Mouse (Mus musculus): ENCODE data around the gene Asb8. TPM values are rescaled to one million over a fixed set of nuclear protein-coding genes. Genes with fewer than 3 reads are reported as not detected.

Gene Asb8
- 40.7 and 40.8 TPM in 2 replicates for polyA plus RNA-seq (2016; fragmentation: Nextera tagmentation; extraction: Ambion mirVana)

- H3K9me3 ChIP-seq = no peaks in the 10 kb centered on the region
- peaks cover 54% of the 10 kb centered on the region for H3K4me1 ChIP-seq
- H3K27ac ChIP-seq = no peak within 1 kb of the TSS
- no peak for DNase-seq (ENCODE audit: extremely low spot score, low spot score)
- no peaks in the 10 kb centered on the region for H3K36me3 ChIP-seq (replicated peaks)
- 82% methylated on average over 5 of the region's 5 CpGs for WGBS
- H3K4me3 ChIP-seq = no peak within 1 kb of the TSS
- H3K27me3 ChIP-seq (ENCODE audit: poor library complexity, severe bottlenecking) = peaks cover 54% of the 10 kb centered on the region
Measured at GRCm38 (mm10) chr15:98165525-98165924, at the start of gene Asb8. TSS of gene Asb8 (minus strand) at chr15:98165625.

GRCm38 (mm10) chr15:98214130-98214529 is 48.7 kb upstream of the Asb8 start:
- Histone ChIP-seq H3K9me3 (no peaks in the 10 kb centered on the region), H3K36me3 (replicated peaks) (no peaks in the 10 kb centered on the region), H3K4me3 (no peak overlapping the region), H3K27ac (no peak overlapping the region), H3K27me3 (ENCODE audit: poor library complexity, severe bottlenecking) (no peaks in the 10 kb centered on the region), H3K4me1 (no peaks in the 10 kb centered on the region)
- DNase-seq (ENCODE audit: extremely low spot score, low spot score) = no peak
- WGBS = 78% methylated on average over 5 of the region's 5 CpGs

- Histone ChIP-seq H3K36me3 (replicated peaks) (no peaks in the 10 kb centered on the region), H3K4me3 (no peak overlapping the region), H3K27me3 (ENCODE audit: poor library complexity, severe bottlenecking) (no peaks in the 10 kb centered on the region), H3K9me3 (no peaks in the 10 kb centered on the region), H3K27ac (no peak overlapping the region), H3K4me1 (no peaks in the 10 kb centered on the region)
- WGBS = 86% methylated on average over 5 of the region's 5 CpGs
- DNase-seq (ENCODE audit: extremely low spot score, low spot score) = no peak
Measured at GRCm38 (mm10) chr15:98213336-98213870, 48.0 kb upstream of the Asb8 start.

GRCm38 (mm10) chr15:98209676-98210075 is 44.3 kb upstream of the Asb8 start:
- H3K9me3 ChIP-seq = no peaks in the 10 kb centered on the region
- no peak overlapping the region for H3K4me3 ChIP-seq
- no peaks in the 10 kb centered on the region for H3K4me1 ChIP-seq
- H3K27ac ChIP-seq = no peak overlapping the region
- DNase-seq (ENCODE audit: extremely low spot score, low spot score) = no peak
- 87% methylated on average over 7 of the region's 7 CpGs for WGBS
- H3K27me3 ChIP-seq (ENCODE audit: poor library complexity, severe bottlenecking) = no peaks in the 10 kb centered on the region
- no peaks in the 10 kb centered on the region for H3K36me3 ChIP-seq (replicated peaks)

GRCm38 (mm10) chr15:98195442-98195841 is 30.0 kb upstream of the Asb8 start, which contains the start of gene Olfr288:
TSS of gene Olfr288 (minus strand) at chr15:98195542.
- no peak for DNase-seq (ENCODE audit: extremely low spot score, low spot score)
- Histone ChIP-seq H3K4me1 (no peaks in the 10 kb centered on the region), H3K9me3 (no peaks in the 10 kb centered on the region), H3K27me3 (ENCODE audit: poor library complexity, severe bottlenecking) (no peaks in the 10 kb centered on the region), H3K27ac (no peak within 1 kb of the TSS), H3K36me3 (replicated peaks) (no peaks in the 10 kb centered on the region), H3K4me3 (no peak within 1 kb of the TSS)
- WGBS = 75% methylated on average over 3 of the region's 3 CpGs

GRCm38 (mm10) chr15:98184456-98184855 is 19.0 kb upstream of the Asb8 start:
- H3K27ac ChIP-seq = no peak overlapping the region
- WGBS = 80% methylated on average over 4 of the region's 4 CpGs
- H3K4me1 ChIP-seq = peaks cover 19% of the 10 kb centered on the region
- peaks cover 11% of the 10 kb centered on the region for H3K27me3 ChIP-seq (ENCODE audit: poor library complexity, severe bottlenecking)
- H3K4me3 ChIP-seq = no peak overlapping the region
- no peak for DNase-seq (ENCODE audit: extremely low spot score, low spot score)
- H3K9me3 ChIP-seq = no peaks in the 10 kb centered on the region
- no peaks in the 10 kb centered on the region for H3K36me3 ChIP-seq (replicated peaks)

- Histone ChIP-seq H3K27ac (no peak overlapping the region), H3K36me3 (replicated peaks) (no peaks in the 10 kb centered on the region), H3K27me3 (ENCODE audit: poor library complexity, severe bottlenecking) (peaks cover 32% of the 10 kb centered on the region), H3K4me1 (peaks cover 19% of the 10 kb centered on the region), H3K4me3 (peak overlapping the region; percentile 61; the same call in 1 of the 2 replicates), H3K9me3 (no peaks in the 10 kb centered on the region)
- 70% methylated on average over 12 of the region's 12 CpGs for WGBS
- DNase-seq (ENCODE audit: extremely low spot score, low spot score) = no peak
Measured at GRCm38 (mm10) chr15:98181856-98182570, 16.6 kb upstream of the Asb8 start.

- Histone ChIP-seq H3K27me3 (ENCODE audit: poor library complexity, severe bottlenecking) (peaks cover 38% of the 10 kb centered on the region), H3K4me3 (peak overlapping the region; percentile 61), H3K27ac (peak overlapping the region; percentile 84), H3K4me1 (peaks cover 19% of the 10 kb centered on the region), H3K9me3 (no peaks in the 10 kb centered on the region), H3K36me3 (replicated peaks) (no peaks in the 10 kb centered on the region)
- 0% methylated on average over 30 of the region's 30 CpGs for WGBS
- peak; percentile 95 for DNase-seq (ENCODE audit: extremely low spot score, low spot score)
Measured at GRCm38 (mm10) chr15:98181132-98181711, 15.8 kb upstream of the Asb8 start.

- Histone ChIP-seq H3K9me3 (no peaks in the 10 kb centered on the region), H3K36me3 (replicated peaks) (no peaks in the 10 kb centered on the region), H3K27me3 (ENCODE audit: poor library complexity, severe bottlenecking) (peaks cover 38% of the 10 kb centered on the region), H3K27ac (peak overlapping the region; percentile 84), H3K4me1 (peaks cover 19% of the 10 kb centered on the region), H3K4me3 (peak overlapping the region; percentile 61)
- 7% methylated on average over 26 of the region's 26 CpGs for WGBS
- no peak for DNase-seq (ENCODE audit: extremely low spot score, low spot score)
Measured at GRCm38 (mm10) chr15:98180567-98181131, 15.2 kb upstream of the Asb8 start.

- no peaks in the 10 kb centered on the region for H3K9me3 ChIP-seq
- 77% methylated on average over 3 of the region's 3 CpGs for WGBS
- no peaks in the 10 kb centered on the region for H3K36me3 ChIP-seq (replicated peaks)
- H3K27ac ChIP-seq = no peak overlapping the region
- no peak overlapping the region for H3K4me3 ChIP-seq
- H3K4me1 ChIP-seq = peaks cover 20% of the 10 kb centered on the region
- DNase-seq (ENCODE audit: extremely low spot score, low spot score) = no peak
- H3K27me3 ChIP-seq (ENCODE audit: poor library complexity, severe bottlenecking) = peaks cover 62% of the 10 kb centered on the region
Measured at GRCm38 (mm10) chr15:98177320-98177719, 11.9 kb upstream of the Asb8 start.

GRCm38 (mm10) chr15:98173821-98174220 is 8.4 kb upstream of the Asb8 start:
- WGBS = 43% methylated on average over 8 of the region's 8 CpGs
- H3K27me3 ChIP-seq (ENCODE audit: poor library complexity, severe bottlenecking) = peaks cover 80% of the 10 kb centered on the region
- no peak overlapping the region for H3K4me3 ChIP-seq
- H3K27ac ChIP-seq = no peak overlapping the region
- no peaks in the 10 kb centered on the region for H3K36me3 ChIP-seq (replicated peaks)
- DNase-seq (ENCODE audit: extremely low spot score, low spot score) = no peak
- no peaks in the 10 kb centered on the region for H3K9me3 ChIP-seq
- H3K4me1 ChIP-seq = peaks cover 22% of the 10 kb centered on the region

GRCm38 (mm10) chr15:98172113-98172512 is 6.7 kb upstream of the Asb8 start:
- 69% methylated on average over 5 of the region's 5 CpGs for WGBS
- H3K36me3 ChIP-seq (replicated peaks) = no peaks in the 10 kb centered on the region
- H3K27ac ChIP-seq = no peak overlapping the region
- peaks cover 81% of the 10 kb centered on the region for H3K27me3 ChIP-seq (ENCODE audit: poor library complexity, severe bottlenecking)
- H3K9me3 ChIP-seq = no peaks in the 10 kb centered on the region
- no peak for DNase-seq (ENCODE audit: extremely low spot score, low spot score)
- H3K4me1 ChIP-seq = peaks cover 39% of the 10 kb centered on the region
- H3K4me3 ChIP-seq = no peak overlapping the region

GRCm38 (mm10) chr15:98170917-98171316 is 5.5 kb upstream of the Asb8 start:
- H3K27me3 ChIP-seq (ENCODE audit: poor library complexity, severe bottlenecking) = peaks cover 86% of the 10 kb centered on the region
- no peaks in the 10 kb centered on the region for H3K9me3 ChIP-seq
- 79% methylated on average over 9 of the region's 9 CpGs for whole genome bisulfite sequencing
- peaks cover 48% of the 10 kb centered on the region for H3K4me1 ChIP-seq
- no peak overlapping the region for H3K27ac ChIP-seq
- H3K36me3 ChIP-seq (replicated peaks) = no peaks in the 10 kb centered on the region
- no peak overlapping the region for H3K4me3 ChIP-seq
- no peak for DNase-seq (ENCODE audit: extremely low spot score, low spot score)
